Mouse (Mus musculus) ES-E14 (cell line): Measurements from ENCODE around the gene Soga3. TPM values are rescaled to one million over a fixed set of nuclear protein-coding genes. Genes with fewer than 3 reads are reported as not detected.

Experiments
- DNase-seq: peaks from one replicate; pipeline ENCODE4 v3.0.0-alpha.2; 2013; ENCODE audit warnings: low read depth, low spot score
- H3K27ac ChIP-seq: 2 replicates; pipeline ENCODE4 v1.5.1; 2012; ENCODE audit warnings: low read depth, mild to moderate bottlenecking, low read length, moderate library complexity, mixed read lengths; ENCODE audit not compliant: poor library complexity, insufficient read depth, severe bottlenecking
- H3K36me3 ChIP-seq: 2 replicates; pipeline ENCODE4 v1.6.1; 2012; ENCODE audit warnings: mild to moderate bottlenecking, low read length, moderate library complexity, mixed read lengths; ENCODE audit not compliant: control insufficient read depth, poor library complexity, insufficient read depth, severe bottlenecking
- H3K4me1 ChIP-seq, 2 experiments: fragments of 150-350 bp in 1 of 2; sonication (generic) in 1 of 2; 2 replicates each; pipeline ENCODE4 v1.6.1; 2012; ENCODE audit warnings: low read length in 2 of 2, mild to moderate bottlenecking in 1 of 2, mixed read lengths in 1 of 2; ENCODE audit not compliant: control insufficient read depth in 2 of 2, insufficient read depth in 2 of 2, poor library complexity in 1 of 2
- H3K4me3 ChIP-seq, 2 experiments: fragments of 150-350 bp in 1 of 2; sonication (generic) in 1 of 2; 2 replicates each; pipeline ENCODE4 v1.5.1; 2012; ENCODE audit warnings: low read length in 2 of 2, low read depth in 1 of 2, mild to moderate bottlenecking in 1 of 2, mixed read lengths in 1 of 2; ENCODE audit not compliant: insufficient read depth in 1 of 2, poor library complexity in 1 of 2, severe bottlenecking in 1 of 2
- H3K9ac ChIP-seq: 2 replicates; pipeline ENCODE4 v1.6.1; 2012; ENCODE audit warnings: low read depth, mild to moderate bottlenecking, low read length, mixed read lengths; ENCODE audit not compliant: poor library complexity, insufficient read depth, severe bottlenecking
- H3K9me3 ChIP-seq: fragments of 150-350 bp; sonication (generic); 2 replicates; pipeline ENCODE4 v1.6.1; 2012; ENCODE audit warnings: low read depth, mild to moderate bottlenecking, low read length; ENCODE audit not compliant: control insufficient read depth, insufficient read depth
- CHD2 ChIP-seq: IDR thresholded peaks from 2 replicates; pipeline ENCODE4 v1.6.1; 2014; ENCODE audit warnings: mild to moderate bottlenecking, low read depth, low read length, inconsistent platforms
- HCFC1 ChIP-seq: IDR thresholded peaks from 2 replicates; pipeline ENCODE4 v1.6.1; 2012; ENCODE audit warnings: low read length, inconsistent platforms, borderline replicate concordance; ENCODE audit not compliant: insufficient read depth
- MAFK ChIP-seq: IDR thresholded peaks from 2 replicates; pipeline ENCODE4 v1.6.1; 2014; ENCODE audit warnings: mild to moderate bottlenecking, low read depth, low read length, inconsistent platforms; ENCODE audit not compliant: insufficient read depth
- ZC3H11A ChIP-seq: IDR thresholded peaks from 2 replicates; pipeline ENCODE4 v1.6.1; 2012; ENCODE audit warnings: low read depth, mild to moderate bottlenecking, inconsistent platforms, low read length, borderline replicate concordance
- ZNF384 ChIP-seq: IDR thresholded peaks from 2 replicates; pipeline ENCODE4 v1.6.1; 2012; ENCODE audit warnings: low read depth, low read length, inconsistent platforms
- in situ Hi-C, 2 experiments: fragments of 600-800 bp; cut with MboI; formaldehyde crosslinking; loops; one replicate each; pipeline ENCODE4 v1.15.1; 2025; ENCODE audit warnings: low sequenced_read_pairs in 2 of 2, inconsistent platforms in 1 of 2; ENCODE audit not compliant: unreplicated experiment in 2 of 2
- total RNA-seq: library from RNA; depleted of rRNA; stranded (reverse); fragments of 300-350 nt; gene quantifications from 2 replicates; pipeline ENCODE4 v1.2.3, GENCODE M21; 2012; rRNA removed

Gene Soga3
- total RNA-seq, 1 experiment, result 13.3 TPM

DNA sequence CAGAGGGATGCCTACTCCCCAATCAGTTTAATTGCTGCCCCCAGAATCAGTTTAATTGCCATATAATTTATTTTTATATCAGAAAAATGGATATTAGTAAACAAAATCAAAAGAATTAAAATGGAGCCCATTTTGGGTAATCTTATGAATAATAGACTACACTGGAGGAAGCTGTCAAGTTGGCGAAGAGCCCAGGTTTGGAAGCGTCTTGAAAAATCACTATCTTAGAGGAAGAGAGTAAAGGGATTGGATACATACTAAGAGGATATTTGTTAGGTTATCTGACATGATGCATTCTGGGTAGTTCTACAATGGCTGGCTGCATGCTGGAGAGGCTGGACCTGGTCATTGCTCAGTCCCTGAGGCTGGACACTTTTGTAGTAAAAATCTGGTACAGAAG, 87.6 kb downstream of the Soga3 start:
- no peak overlapping the region for H3K9ac ChIP-seq
- H3K9me3 ChIP-seq, result no peaks in the 10 kb centered on the region
- H3K4me3 ChIP-seq, result no peak overlapping the region
- TF ChIP-seq ZC3H11A (no peak), HCFC1 (no peak), CHD2 (no peak), ZNF384 (no peak), MAFK (no peak)
- no peaks in the 10 kb centered on the region for H3K36me3 ChIP-seq
- in situ Hi-C loops, result no loop called here
- no peaks in the 10 kb centered on the region for H3K4me1 ChIP-seq
- DNase-seq, result no peak
- H3K27ac ChIP-seq, result no peak overlapping the region

Other genes starting within 250 kb of the Soga3 start
- not detected in 2 replicates for gene 2310057J18Rik, start 157.5 kb upstream of the Soga3 start, total RNA-seq
- gene Gm49353, start 55.1 kb downstream of the Soga3 start, total RNA-seq, result 0.40 and 0.74 TPM in 2 replicates
- 2.4 and 2.5 TPM in 2 replicates for gene 9330159F19Rik, start 67.8 kb downstream of the Soga3 start, total RNA-seq
- gene Echdc1, start 169.3 kb downstream of the Soga3 start, total RNA-seq, result 5.1 and 6.0 TPM in 2 replicates
- gene Rnf146, start 218.6 kb downstream of the Soga3 start, total RNA-seq, result 19.1 and 25.8 TPM in 2 replicates